Mouse (Mus musculus) forebrain, embryonic 12.5 days (tissue): Measurements from ENCODE around the gene Amz1. TPM values are rescaled to one million over a fixed set of nuclear protein-coding genes. Genes with fewer than 3 reads are reported as not detected.

Source experiments
- ATAC-seq: fragments of 200-750 bp; cut with Nextera tagmentation; 2 replicates; pipeline ENCODE4 v1.8.0; 2017; ENCODE audit warnings: moderate TSS enrichment; ENCODE audit not compliant: low FRiP score
- H3K27ac ChIP-seq: fragments of 300-500 bp; sonication (generic); 2 replicates; pipeline ENCODE4 v1.5.1; 2016; ENCODE audit warnings: mild to moderate bottlenecking
- H3K27me3 ChIP-seq: fragments of 300-500 bp; sonication (generic); 2 replicates; pipeline ENCODE4 v1.6.1; 2016; ENCODE audit warnings: mild to moderate bottlenecking
- H3K36me3 ChIP-seq: fragments of 300-500 bp; sonication (generic); replicated peaks from 2 replicates; pipeline ENCODE4 v1.6.1; 2016; ENCODE audit warnings: mild to moderate bottlenecking
- H3K4me1 ChIP-seq: fragments of 300-500 bp; sonication (generic); 2 replicates; pipeline ENCODE4 v1.6.1; 2016
- H3K4me2 ChIP-seq: fragments of 300-500 bp; sonication (generic); 2 replicates; pipeline ENCODE4 v1.6.1; 2016; ENCODE audit warnings: mild to moderate bottlenecking, moderate library complexity
- H3K4me3 ChIP-seq: fragments of 300-500 bp; sonication (generic); replicated peaks from 2 replicates; pipeline ENCODE4 v1.5.1; 2016; ENCODE audit warnings: mild to moderate bottlenecking
- H3K9ac ChIP-seq: fragments of 300-500 bp; sonication (generic); 2 replicates; pipeline ENCODE4 v1.6.1; 2016; ENCODE audit warnings: mild to moderate bottlenecking
- H3K9me3 ChIP-seq: fragments of 300-500 bp; sonication (generic); 2 replicates; pipeline ENCODE4 v1.6.1; 2016
- WGBS: fragments of 180-500 bp; shearing (Covaris S2); methylation state at CpG from one replicate; pipeline ENCODE4 v1.1.7; 2016; 5-methylcytosine and 5-hydroxymethylcytosine counted together
- polyA plus RNA-seq: library from polyadenylated mRNA; unstranded; fragments of >200 nt; fragmentation: Nextera tagmentation; extraction: Ambion mirVana; gene quantifications from 2 replicates; pipeline ENCODE4 v1.2.1, GENCODE M21; 2016

The Amz1 gene
- polyA plus RNA-seq, 1 experiment from 2014 or later, result 1.8 TPM

GRCm38 (mm10) chr5:140781122-140781521, 57.2 kb downstream of the Amz1 start:
- 94% methylated on average over 5 of the region's 5 CpGs for WGBS
- no peak for ATAC-seq

GRCm38 (mm10) chr5:140781886-140782572, 58.1 kb downstream of the Amz1 start:
- Histone ChIP-seq H3K4me3 (no peak overlapping the region), H3K4me2 (no peak overlapping the region), H3K4me1 (no peaks in the 10 kb centered on the region), H3K27me3 (no peaks in the 10 kb centered on the region), H3K9ac (no peak overlapping the region), H3K27ac (no peak overlapping the region), H3K9me3 (no peaks in the 10 kb centered on the region), H3K36me3 (peaks cover 70% of the 10 kb centered on the region)
- 90% methylated on average over 8 of the region's 8 CpGs for WGBS
- ATAC-seq, result no peak

More at GRCm38 (mm10) chr5:140781122-140781521, 57.2 kb downstream of the Amz1 start:
- Histone ChIP-seq H3K4me2 (no peak overlapping the region), H3K4me3 (no peak overlapping the region), H3K27me3 (no peaks in the 10 kb centered on the region), H3K27ac (no peak overlapping the region), H3K9me3 (no peaks in the 10 kb centered on the region), H3K4me1 (no peaks in the 10 kb centered on the region), H3K9ac (no peak overlapping the region), H3K36me3 (peaks cover 72% of the 10 kb centered on the region)

GRCm38 (mm10) chr5:140783577-140783976, 59.6 kb downstream of the Amz1 start:
- Histone ChIP-seq H3K4me3 (no peak overlapping the region), H3K4me2 (no peak overlapping the region), H3K27ac (no peak overlapping the region), H3K36me3 (peaks cover 57% of the 10 kb centered on the region), H3K9me3 (no peaks in the 10 kb centered on the region), H3K27me3 (no peaks in the 10 kb centered on the region), H3K4me1 (no peaks in the 10 kb centered on the region), H3K9ac (no peak overlapping the region)
- WGBS, result 93% methylated on average over 4 of the region's 4 CpGs
- no peak for ATAC-seq

GRCm38 (mm10) chr5:140784288-140784687, 60.4 kb downstream of the Amz1 start:
- peaks cover 56% of the 10 kb centered on the region for H3K36me3 ChIP-seq
- H3K4me2 ChIP-seq, result no peak overlapping the region
- H3K27ac ChIP-seq, result no peak overlapping the region
- no peaks in the 10 kb centered on the region for H3K27me3 ChIP-seq
- H3K4me1 ChIP-seq, result 0 out of 2 replicates have a peak, but pooled peaks cover 4% of the 10 kb centered on the region
- H3K4me3 ChIP-seq, result no peak overlapping the region
- H3K9me3 ChIP-seq, result no peaks in the 10 kb centered on the region
- no peak overlapping the region for H3K9ac ChIP-seq
- WGBS, result 96% methylated on average over 6 of the region's 6 CpGs
- ATAC-seq, result no peak

GRCm38 (mm10) chr5:140785240-140785872, 61.4 kb downstream of the Amz1 start:
- no peaks in the 10 kb centered on the region for H3K9me3 ChIP-seq
- no peak overlapping the region for H3K27ac ChIP-seq
- no peak for ATAC-seq
- no peak overlapping the region for H3K9ac ChIP-seq
- WGBS, result 93% methylated on average over 13 of the region's 13 CpGs
- H3K4me1 ChIP-seq, result peaks cover 9% of the 10 kb centered on the region; the same call in 1 of the 2 replicates
- H3K36me3 ChIP-seq, result peaks cover 47% of the 10 kb centered on the region
- H3K4me3 ChIP-seq, result no peak overlapping the region
- no peak overlapping the region for H3K4me2 ChIP-seq
- no peaks in the 10 kb centered on the region for H3K27me3 ChIP-seq

- H3K27ac ChIP-seq, result 0 out of 2 replicates have a peak overlapping the region, but pooled peaks have one; percentile 42
- ATAC-seq, result no peak
Observed at GRCm38 (mm10) chr5:140789561-140789960, 65.6 kb downstream of the Amz1 start.

GRCm38 (mm10) chr5:140790392-140790791, 66.5 kb downstream of the Amz1 start:
- H3K9ac ChIP-seq, result no peak overlapping the region
- H3K4me1 ChIP-seq, result peaks cover 32% of the 10 kb centered on the region
- no peaks in the 10 kb centered on the region for H3K9me3 ChIP-seq
- H3K36me3 ChIP-seq, result 0 out of 2 replicates have a peak, but pooled peaks cover 2% of the 10 kb centered on the region
- H3K4me3 ChIP-seq, result no peak overlapping the region
- peak overlapping the region; percentile 91 for H3K27ac ChIP-seq
- WGBS, result 60% methylated on average over 2 of the region's 2 CpGs
- ATAC-seq, result no peak
- no peak overlapping the region for H3K4me2 ChIP-seq
- H3K27me3 ChIP-seq, result no peaks in the 10 kb centered on the region

More at GRCm38 (mm10) chr5:140789561-140789960, 65.6 kb downstream of the Amz1 start:
- H3K4me1 ChIP-seq, result peaks cover 32% of the 10 kb centered on the region
- no peaks in the 10 kb centered on the region for H3K27me3 ChIP-seq
- H3K36me3 ChIP-seq, result peaks cover 9% of the 10 kb centered on the region; the same call in 1 of the 2 replicates
- H3K4me3 ChIP-seq, result no peak overlapping the region
- H3K4me2 ChIP-seq, result no peak overlapping the region
- no peak overlapping the region for H3K9ac ChIP-seq
- H3K9me3 ChIP-seq, result no peaks in the 10 kb centered on the region

- Histone ChIP-seq H3K9ac (no peak overlapping the region), H3K36me3 (no peaks in the 10 kb centered on the region), H3K4me2 (peak overlapping the region; percentile 17; the same call in 1 of the 2 replicates), H3K4me1 (peaks cover 34% of the 10 kb centered on the region), H3K27ac (peak overlapping the region; percentile 91), H3K27me3 (no peaks in the 10 kb centered on the region), H3K9me3 (no peaks in the 10 kb centered on the region), H3K4me3 (no peak overlapping the region)
- 28% methylated on average over 9 of the region's 9 CpGs for WGBS
- ATAC-seq, result peak; percentile 76
Observed at GRCm38 (mm10) chr5:140790937-140791877, 67.3 kb downstream of the Amz1 start.

GRCm38 (mm10) chr5:140792233-140792632, 68.3 kb downstream of the Amz1 start:
- H3K9me3 ChIP-seq, result no peaks in the 10 kb centered on the region
- 68% methylated on average over 5 of the region's 5 CpGs for WGBS
- H3K9ac ChIP-seq, result no peak overlapping the region
- H3K4me3 ChIP-seq, result no peak overlapping the region
- no peaks in the 10 kb centered on the region for H3K27me3 ChIP-seq
- no peak overlapping the region for H3K4me2 ChIP-seq
- ATAC-seq, result no peak
- H3K36me3 ChIP-seq, result no peaks in the 10 kb centered on the region
- peak overlapping the region; percentile 91 for H3K27ac ChIP-seq
- peaks cover 38% of the 10 kb centered on the region for H3K4me1 ChIP-seq

GRCm38 (mm10) chr5:140794753-140795152, 70.8 kb downstream of the Amz1 start:
- Histone ChIP-seq H3K4me1 (peaks cover 48% of the 10 kb centered on the region), H3K36me3 (no peaks in the 10 kb centered on the region), H3K9me3 (no peaks in the 10 kb centered on the region), H3K4me3 (no peak overlapping the region), H3K4me2 (no peak overlapping the region), H3K27ac (no peak overlapping the region), H3K9ac (no peak overlapping the region), H3K27me3 (no peaks in the 10 kb centered on the region)
- no peak for ATAC-seq
- 57% methylated on average over 3 of the region's 3 CpGs for WGBS

GRCm38 (mm10) chr5:140795176-140795575, 71.2 kb downstream of the Amz1 start:
- Histone ChIP-seq H3K9me3 (no peaks in the 10 kb centered on the region), H3K36me3 (no peaks in the 10 kb centered on the region), H3K4me3 (no peak overlapping the region), H3K27me3 (no peaks in the 10 kb centered on the region), H3K9ac (no peak overlapping the region), H3K27ac (no peak overlapping the region), H3K4me1 (peaks cover 45% of the 10 kb centered on the region), H3K4me2 (no peak overlapping the region)
- WGBS, result 84% methylated on average over 2 of the region's 2 CpGs
- ATAC-seq, result no peak

- Histone ChIP-seq H3K9ac (no peak overlapping the region), H3K36me3 (no peaks in the 10 kb centered on the region), H3K27me3 (no peaks in the 10 kb centered on the region), H3K4me1 (peaks cover 36% of the 10 kb centered on the region), H3K9me3 (no peaks in the 10 kb centered on the region), H3K4me3 (no peak overlapping the region), H3K4me2 (no peak overlapping the region), H3K27ac (no peak overlapping the region)
- ATAC-seq, result no peak
- 85% methylated on average over 3 of the region's 3 CpGs for WGBS
Observed at GRCm38 (mm10) chr5:140796051-140796450, 72.1 kb downstream of the Amz1 start.
